Mouse (Mus musculus) layer of hippocampus, adult 9-10 months (tissue): ENCODE measurements at regions not wholly inside any gene's neighbourhood (a gene's known extent, or its start where the extent isn't known, plus 50 kb on each side); places are given as distances from the start of the nearest gene placed in this dataset.
"Not testable (repeated sequence)": the region's sequence is repeated elsewhere in the genome, so short reads cannot be mapped to it uniquely, and the experiment has no call there.

ENCODE experiments used
- DNase-seq: peaks from one replicate; pipeline ENCODE4 v3.0.0; 2022; ENCODE audit warnings: low spot score

DNA sequence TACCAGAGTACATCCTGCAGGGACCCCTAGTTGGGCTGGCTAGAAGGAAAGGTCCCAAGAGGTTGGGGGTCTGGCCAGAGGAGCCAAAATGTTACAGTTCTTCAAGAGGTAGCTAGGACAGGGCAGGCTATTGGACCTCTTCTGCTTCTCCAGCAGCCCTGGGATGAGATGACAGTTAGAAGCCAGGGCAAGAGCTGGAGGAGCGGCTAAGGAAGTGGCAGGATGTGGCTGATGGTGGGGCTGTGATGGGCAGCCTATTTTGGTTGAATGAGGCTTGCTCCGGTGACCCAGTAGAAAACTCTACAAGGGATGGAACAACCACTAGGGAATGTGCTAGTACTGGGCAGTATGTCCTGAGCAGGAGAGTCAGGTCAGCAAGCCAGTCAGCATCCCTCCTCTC lies 82.8 kb downstream of the Ddx11 start:
- DNase-seq: no peak

- not testable (repeated sequence) for DNase-seq
Measured at GRCm38 (mm10) chr17:66207653-66208497, 84.6 kb downstream of the Ddx11 start.

- DNase-seq: not testable (repeated sequence)
Measured at GRCm38 (mm10) chr17:66208803-66209515, 85.6 kb downstream of the Ddx11 start.

- DNase-seq: no peak
Measured at GRCm38 (mm10) chr17:66211561-66211960, 88.2 kb downstream of the Ddx11 start.

- DNase-seq: no peak
Measured at GRCm38 (mm10) chr17:66212616-66213015, 89.3 kb downstream of the Ddx11 start.

DNA sequence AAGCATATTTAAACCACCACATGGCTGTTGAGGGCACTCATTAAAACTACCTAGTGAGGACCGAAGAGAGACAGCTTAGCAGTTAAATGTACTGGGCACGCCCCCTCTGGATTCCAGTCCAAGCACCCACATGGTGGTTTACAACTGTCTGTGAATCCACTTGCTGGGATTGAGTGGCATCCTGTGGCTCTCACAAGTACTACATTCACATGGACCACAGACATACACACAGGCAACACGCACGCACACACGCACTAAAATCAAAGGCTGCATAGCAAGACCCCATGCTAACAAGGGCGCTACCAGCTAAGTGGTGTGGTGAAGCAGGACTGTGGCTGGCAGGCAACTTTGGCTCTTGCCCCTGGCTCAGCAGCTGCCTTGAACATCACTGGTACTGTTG lies 95.0 kb downstream of the Ddx11 start:
- DNase-seq: no peak

GRCm38 (mm10) chr17:66219669-66220435 lies 96.5 kb downstream of the Ddx11 start:
- no peak for DNase-seq

GRCm38 (mm10) chr17:66221256-66221655 lies 97.9 kb downstream of the Ddx11 start:
- peak; percentile 55 for DNase-seq

DNA sequence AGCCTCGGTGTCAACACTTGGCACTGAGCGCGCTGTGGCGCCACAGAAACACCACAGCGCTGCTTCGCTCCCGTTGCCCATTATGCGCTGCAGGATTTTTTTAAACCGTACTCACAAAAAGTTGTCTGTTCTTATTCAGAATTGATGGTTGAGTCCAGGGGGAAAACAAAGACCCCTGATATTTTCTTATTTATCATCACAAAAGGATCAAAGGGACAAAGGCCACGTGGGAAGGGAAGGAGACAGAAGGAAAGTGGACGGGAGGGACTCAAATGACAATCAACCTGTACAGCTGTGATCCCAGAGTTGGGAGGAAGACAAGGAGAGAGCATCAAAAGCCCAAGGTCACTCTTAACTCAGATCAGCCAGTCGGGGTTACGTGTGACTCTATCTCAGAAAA lies 100.4 kb downstream of the Ddx11 start:
- no peak for DNase-seq

- no peak for DNase-seq
Measured at GRCm38 (mm10) chr17:66224241-66224640, 100.9 kb downstream of the Ddx11 start.

DNA sequence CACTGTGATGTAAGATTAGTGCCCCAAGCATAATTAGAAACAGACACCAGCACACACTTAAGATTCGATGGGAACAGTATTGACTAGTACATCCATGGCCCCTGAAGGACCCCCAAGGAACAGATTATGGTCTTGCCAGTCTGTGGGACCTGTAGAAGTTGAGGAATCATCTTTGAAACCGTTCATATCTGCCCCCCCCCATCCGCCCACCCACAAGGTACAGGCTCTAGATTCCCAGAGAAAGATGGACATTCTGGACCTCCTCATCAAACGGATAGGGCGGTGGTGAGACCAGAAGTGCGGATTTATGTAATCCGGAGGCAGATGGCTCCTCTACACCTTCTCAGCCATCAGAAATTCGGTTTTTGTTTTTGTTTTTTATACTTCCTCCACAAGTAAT lies 109.1 kb downstream of the Ddx11 start:
- no peak for DNase-seq

GRCm38 (mm10) chr17:66232891-66233421 lies 109.6 kb downstream of the Ddx11 start:
- DNase-seq: no peak

DNA sequence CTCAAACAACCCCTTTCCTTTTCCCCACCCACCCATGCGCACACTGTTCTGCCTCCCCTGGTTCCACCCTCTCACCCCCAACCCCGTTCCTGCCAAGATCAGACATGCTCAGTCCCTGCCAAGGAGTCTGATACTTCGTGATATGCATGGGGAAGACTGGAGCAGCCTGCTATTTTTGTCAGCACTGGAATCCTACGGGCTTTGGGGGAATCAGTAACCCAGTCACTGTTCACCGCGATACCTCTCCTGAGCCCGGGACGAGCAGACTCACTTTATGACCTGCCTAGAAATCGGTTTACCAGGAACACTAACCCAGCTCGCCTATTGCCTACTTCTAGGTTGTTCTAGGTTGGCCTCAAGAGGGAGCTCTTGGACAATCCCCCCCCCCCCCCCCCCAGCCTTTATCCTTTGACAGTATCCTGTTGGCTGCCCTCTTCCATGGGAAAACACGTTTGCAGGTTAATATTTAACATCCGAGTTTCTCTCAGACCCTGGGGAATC lies 110.2 kb downstream of the Ddx11 start:
- no peak for DNase-seq

GRCm38 (mm10) chr17:66234432-66234831 lies 111.1 kb downstream of the Ddx11 start:
- no peak for DNase-seq

GRCm38 (mm10) chr17:66235096-66235805 lies 111.9 kb downstream of the Ddx11 start:
- peak; percentile 71 for DNase-seq

DNA sequence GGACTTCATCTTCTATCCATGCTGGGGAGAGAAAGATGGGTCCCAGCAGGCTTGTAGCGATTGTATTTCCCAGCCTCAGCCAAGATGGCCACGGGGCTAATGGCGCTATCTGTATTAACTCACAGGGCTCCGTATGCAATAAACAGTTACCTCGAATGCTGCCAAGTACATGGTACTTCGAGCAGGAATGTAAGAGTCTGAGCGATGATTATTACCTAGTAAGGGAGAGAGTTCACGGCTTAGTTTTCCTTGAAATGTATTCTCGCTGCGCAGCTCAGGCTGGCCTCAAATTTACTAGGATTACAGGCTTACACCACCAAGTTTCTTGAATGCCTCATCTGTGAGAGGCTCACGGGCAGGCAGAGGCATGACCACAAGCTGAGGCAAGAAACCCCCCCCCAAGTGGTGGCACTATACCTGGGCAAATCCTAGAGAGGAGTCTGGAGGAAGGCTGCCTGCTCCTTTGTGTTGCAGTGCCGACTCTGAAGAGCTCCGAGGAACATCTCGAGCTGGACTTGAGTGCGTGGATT lies 112.6 kb downstream of the Ddx11 start:
- no peak for DNase-seq

GRCm38 (mm10) chr17:66241868-66242622 lies 118.7 kb downstream of the Ddx11 start:
- DNase-seq: no peak

DNA sequence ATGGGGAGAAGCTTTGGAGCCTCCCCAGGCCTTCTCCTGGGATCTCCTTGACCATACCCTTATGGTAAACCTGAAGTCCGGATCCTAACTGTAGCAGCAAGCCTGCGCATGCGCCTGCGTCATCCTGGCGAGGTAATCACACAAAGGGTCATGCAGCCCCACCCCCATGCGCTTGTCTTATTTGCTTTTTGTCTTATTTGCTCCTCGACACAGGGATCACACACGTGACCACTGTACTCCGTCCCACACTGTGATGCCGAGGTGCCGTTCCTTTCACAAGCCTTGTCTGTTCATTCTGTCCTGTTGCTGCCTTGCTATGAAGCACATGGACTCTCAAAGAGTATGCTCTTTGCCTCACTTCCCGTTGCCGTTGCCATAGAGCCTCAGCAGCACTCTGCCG lies 120.9 kb downstream of the Ddx11 start:
- no peak for DNase-seq

- no peak for DNase-seq
Measured at GRCm38 (mm10) chr17:66246031-66246534, 122.8 kb downstream of the Ddx11 start.

GRCm38 (mm10) chr17:66251495-66251894 lies 128.2 kb downstream of the Ddx11 start:
- no peak for DNase-seq
